Mouse (Mus musculus): ENCODE data around the gene Prrc2b. TPM values are rescaled to one million over a fixed set of nuclear protein-coding genes. Genes with fewer than 3 reads are reported as not detected.

Prrc2b gene
- polyA plus RNA-seq, 1 experiment, result 75.5 TPM

- no peak overlapping the region for H3K4me3 ChIP-seq (ENCODE audit: insufficient read depth, low read length)
- no peak overlapping the region for H3K27ac ChIP-seq (ENCODE audit: insufficient read depth, low read length)
- TF ChIP-seq CTCF (IDR thresholded peaks at IDR 0.05; ENCODE audit: borderline replicate concordance, insufficient read depth, low read length) (no peak), POLR2A (IDR thresholded peaks at IDR 0.05; ENCODE audit: low read depth, low read length) (no peak)
- 0 out of 2 replicates have a peak, but pooled peaks cover 2% of the 10 kb centered on the region for H3K4me1 ChIP-seq (ENCODE audit: control insufficient read depth, insufficient read depth, low read length)
These were observed 18.9 kb upstream of the Prrc2b start for GRCm38 (mm10) chr2:32131866-32132566.

GRCm38 (mm10) chr2:32132567-32132992 is 18.3 kb upstream of the Prrc2b start:
- no peak overlapping the region for H3K4me3 ChIP-seq (ENCODE audit: insufficient read depth, low read length)
- H3K27ac ChIP-seq (ENCODE audit: insufficient read depth, low read length), result no peak overlapping the region
- H3K4me1 ChIP-seq (ENCODE audit: control insufficient read depth, insufficient read depth, low read length), result 0 out of 2 replicates have a peak, but pooled peaks cover 2% of the 10 kb centered on the region
- TF ChIP-seq POLR2A (IDR thresholded peaks at IDR 0.05; ENCODE audit: low read depth, low read length) (no peak), CTCF (IDR thresholded peaks at IDR 0.05; ENCODE audit: borderline replicate concordance, insufficient read depth, low read length) (no peak)

- no peak for TF ChIP-seq POLR2A (IDR thresholded peaks at IDR 0.05; ENCODE audit: low read depth, low read length)
- peak; percentile 38; the same call in 1 of the 2 replicates for TF ChIP-seq CTCF (IDR thresholded peaks at IDR 0.05; ENCODE audit: borderline replicate concordance, insufficient read depth, low read length)
- Histone ChIP-seq H3K4me3 (ENCODE audit: insufficient read depth, low read length) (no peak overlapping the region), H3K4me1 (ENCODE audit: control insufficient read depth, insufficient read depth, low read length) (0 out of 2 replicates have a peak, but pooled peaks cover 2% of the 10 kb centered on the region), H3K27ac (ENCODE audit: insufficient read depth, low read length) (no peak overlapping the region)
These were observed 16.8 kb upstream of the Prrc2b start for GRCm38 (mm10) chr2:32134039-32134438.

GRCm38 (mm10) chr2:32137667-32138266 is 13.1 kb upstream of the Prrc2b start:
- TF ChIP-seq CTCF (IDR thresholded peaks at IDR 0.05; ENCODE audit: borderline replicate concordance, insufficient read depth, low read length) (no peak), POLR2A (IDR thresholded peaks at IDR 0.05; ENCODE audit: low read depth, low read length) (peak; percentile 64)
- peak overlapping the region; percentile 64 for H3K4me3 ChIP-seq (ENCODE audit: insufficient read depth, low read length)
- peak overlapping the region; percentile 75 for H3K27ac ChIP-seq (ENCODE audit: insufficient read depth, low read length)
- H3K4me1 ChIP-seq (ENCODE audit: control insufficient read depth, insufficient read depth, low read length), result no peaks in the 10 kb centered on the region

- Histone ChIP-seq H3K4me3 (ENCODE audit: insufficient read depth, low read length) (no peak overlapping the region), H3K27ac (ENCODE audit: insufficient read depth, low read length) (no peak overlapping the region), H3K4me1 (ENCODE audit: control insufficient read depth, insufficient read depth, low read length) (no peaks in the 10 kb centered on the region)
- TF ChIP-seq CTCF (IDR thresholded peaks at IDR 0.05; ENCODE audit: borderline replicate concordance, insufficient read depth, low read length) (no peak), POLR2A (IDR thresholded peaks at IDR 0.05; ENCODE audit: low read depth, low read length) (no peak)
These were observed 11.5 kb upstream of the Prrc2b start for GRCm38 (mm10) chr2:32139377-32139776.

- TF ChIP-seq POLR2A (IDR thresholded peaks at IDR 0.05; ENCODE audit: low read depth, low read length) (no peak), CTCF (IDR thresholded peaks at IDR 0.05; ENCODE audit: borderline replicate concordance, insufficient read depth, low read length) (no peak)
- no peak overlapping the region for H3K27ac ChIP-seq (ENCODE audit: insufficient read depth, low read length)
- no peaks in the 10 kb centered on the region for H3K4me1 ChIP-seq (ENCODE audit: control insufficient read depth, insufficient read depth, low read length)
- no peak overlapping the region for H3K4me3 ChIP-seq (ENCODE audit: insufficient read depth, low read length)
These were observed 10.4 kb upstream of the Prrc2b start for GRCm38 (mm10) chr2:32140498-32140934.

- H3K27ac ChIP-seq (ENCODE audit: insufficient read depth, low read length), result no peak overlapping the region
- H3K4me3 ChIP-seq (ENCODE audit: insufficient read depth, low read length), result no peak overlapping the region
- H3K4me1 ChIP-seq (ENCODE audit: control insufficient read depth, insufficient read depth, low read length), result no peaks in the 10 kb centered on the region
- TF ChIP-seq CTCF (IDR thresholded peaks at IDR 0.05; ENCODE audit: borderline replicate concordance, insufficient read depth, low read length) (no peak), POLR2A (IDR thresholded peaks at IDR 0.05; ENCODE audit: low read depth, low read length) (no peak)
These were observed 9.3 kb upstream of the Prrc2b start for GRCm38 (mm10) chr2:32141602-32142001.

- TF ChIP-seq CTCF (IDR thresholded peaks at IDR 0.05; ENCODE audit: borderline replicate concordance, insufficient read depth, low read length), result no peak
- TF ChIP-seq POLR2A (IDR thresholded peaks at IDR 0.05; ENCODE audit: low read depth, low read length), result no peak
- Histone ChIP-seq H3K4me1 (ENCODE audit: control insufficient read depth, insufficient read depth, low read length) (no peaks in the 10 kb centered on the region), H3K4me3 (ENCODE audit: insufficient read depth, low read length) (no peak overlapping the region), H3K27ac (ENCODE audit: insufficient read depth, low read length) (no peak overlapping the region)
These were observed 8.5 kb upstream of the Prrc2b start for GRCm38 (mm10) chr2:32142368-32142767.

- TF ChIP-seq POLR2A (IDR thresholded peaks at IDR 0.05; ENCODE audit: low read depth, low read length) (no peak), CTCF (IDR thresholded peaks at IDR 0.05; ENCODE audit: borderline replicate concordance, insufficient read depth, low read length) (no peak)
- Histone ChIP-seq H3K27ac (ENCODE audit: insufficient read depth, low read length) (no peak overlapping the region), H3K4me3 (ENCODE audit: insufficient read depth, low read length) (no peak overlapping the region), H3K4me1 (ENCODE audit: control insufficient read depth, insufficient read depth, low read length) (no peaks in the 10 kb centered on the region)
These were observed 6.2 kb upstream of the Prrc2b start for GRCm38 (mm10) chr2:32144633-32145032.

GRCm38 (mm10) chr2:32146617-32147162 is 4.2 kb upstream of the Prrc2b start:
- Histone ChIP-seq H3K27ac (ENCODE audit: insufficient read depth, low read length) (no peak overlapping the region), H3K4me1 (ENCODE audit: control insufficient read depth, insufficient read depth, low read length) (no peaks in the 10 kb centered on the region), H3K4me3 (ENCODE audit: insufficient read depth, low read length) (no peak overlapping the region)
- TF ChIP-seq CTCF (IDR thresholded peaks at IDR 0.05; ENCODE audit: borderline replicate concordance, insufficient read depth, low read length) (no peak), POLR2A (IDR thresholded peaks at IDR 0.05; ENCODE audit: low read depth, low read length) (no peak)

Measured in embryonic fibroblast, embryonic 13.5 days (primary cell).